11 mouse cellular contexts compared by ENCODE assay signal in genomic region chr10:58854548-58855198, GRCm38 (mm10). TPM values are rescaled to one million over a fixed set of nuclear protein-coding genes. Genes with fewer than 3 reads are reported as not detected.
DNase-seq lines count a peak whose midpoint lies in the region; ATAC-seq lines count a peak whose summit lies in the region.
"Had no signal": no experiment of that assay in that cellular context is flagged by ENCODE, and none has a peak within 500 bp of the region (broad histone marks: within the 10 kb centered on the region; RNA-seq: fewer than 3 reads in every experiment).

No protein-coding gene starts in this region.

- peak; percentile 27 for DNase-seq in embryo, embryonic 10.5 days (ENCODE audit: low spot score)
- no peak for DNase-seq in embryo, embryonic 10 days (ENCODE audit: low spot score)
- peak; percentile 45 for DNase-seq in embryo, embryonic 9.5 days (ENCODE audit: extremely low spot score)
- no peak for DNase-seq in urinary bladder, postnatal 10 days (ENCODE audit: low spot score)
- no peak for DNase-seq in left cerebral cortex, postnatal 14 days (ENCODE audit: low spot score in 2 of 2)
- no peak for DNase-seq in thymus, postnatal 36 days
- DNase-seq: kidney, postnatal 14 days; spleen, adult 18-20 months had no signal

- no peaks in the 10 kb centered on the region for H3K9me3 ChIP-seq in hindbrain, embryonic 16.5 days (ENCODE audit: control insufficient read depth, low read length)
- no peaks in the 10 kb centered on the region for H3K9me3 ChIP-seq in midbrain, embryonic 13.5 days

- H3K4me2 ChIP-seq in hindbrain, embryonic 16.5 days (ENCODE audit: low read length): peak overlapping the region; percentile 19
- H3K4me2 ChIP-seq in midbrain, embryonic 13.5 days (replicated peaks): peak overlapping the region; percentile 1; the same call in 1 of the 2 replicates

- H3K27me3 ChIP-seq in hindbrain, embryonic 16.5 days (replicated peaks; ENCODE audit: control insufficient read depth, insufficient read depth, low read length): no peaks in the 10 kb centered on the region
- H3K27me3 ChIP-seq in midbrain, embryonic 13.5 days: no peaks in the 10 kb centered on the region

- intact Hi-C loops in left cerebral cortex, postnatal 14 days (cut with DNase I): no loop called here

- H3K9ac ChIP-seq in hindbrain, embryonic 16.5 days (ENCODE audit: low read depth, low read length): peak overlapping the region; percentile 31
- no peak overlapping the region for H3K9ac ChIP-seq in midbrain, embryonic 13.5 days (replicated peaks)

- H3K27ac ChIP-seq in hindbrain, embryonic 16.5 days (ENCODE audit: low read depth, low read length): no peak overlapping the region; the same call in 1 of the 2 replicates
- no peak overlapping the region for H3K27ac ChIP-seq in midbrain, embryonic 13.5 days

- H3K36me3 ChIP-seq in hindbrain, embryonic 16.5 days (ENCODE audit: control insufficient read depth, insufficient read depth, low read length): no peaks in the 10 kb centered on the region
- H3K36me3 ChIP-seq in midbrain, embryonic 13.5 days: no peaks in the 10 kb centered on the region

- H3K4me1 ChIP-seq in hindbrain, embryonic 16.5 days (ENCODE audit: control insufficient read depth, insufficient read depth, low read depth, low read length): peaks cover 13% of the 10 kb centered on the region
- peaks cover 22% of the 10 kb centered on the region for H3K4me1 ChIP-seq in midbrain, embryonic 13.5 days (replicated peaks)

- no peak overlapping the region for H3K4me3 ChIP-seq in hindbrain, embryonic 16.5 days (ENCODE audit: low read length)
- no peak overlapping the region for H3K4me3 ChIP-seq in midbrain, embryonic 13.5 days (replicated peaks)

- WGBS in hindbrain, embryonic 16.5 days: 5% methylated on average over 14 of the region's 14 CpGs
- 10% methylated on average over 14 of the region's 14 CpGs for WGBS in midbrain, embryonic 13.5 days

- ATAC-seq in hindbrain, embryonic 16.5 days: peak; percentile 64
- ATAC-seq in midbrain, embryonic 13.5 days: peak; percentile 58

RNA-seq across cellular contexts. Expression of gene Sh3rf3, which starts 41.5 kb away (rescaled TPM):
- 2.5 and 2.7 TPM in 2 replicates for polyA plus RNA-seq in hindbrain, embryonic 16.5 days (2015; fragmentation: Nextera tagmentation; extraction: Ambion mirVana)
- 1.6 and 2.1 TPM in 2 replicates for polyA plus RNA-seq in midbrain, embryonic 13.5 days (2015; fragmentation: Nextera tagmentation; extraction: Ambion mirVana)
- 10 to 100 TPM; 73.2 to 87.0 TPM for total RNA-seq in left cerebral cortex, postnatal 14 days (2021)
- total RNA-seq: common myeloid progenitor, adult 5-6 weeks had no signal

Comparison
In these comparisons a context has a peak if more than half of its experiments do, and no peak if none do; other contexts are left out.
1. DNase-seq: peak in embryo, embryonic 10.5 days (single experiment) and embryo, embryonic 9.5 days (single experiment); none in embryo, embryonic 10 days (single experiment), urinary bladder, postnatal 10 days (single experiment), left cerebral cortex, postnatal 14 days (0 of 2) and thymus, postnatal 36 days (0 of 2).